Mouse (Mus musculus) ovary, postnatal 14 days (tissue): ENCODE data around the gene Fus.
"Not testable (repeated sequence)": the region's sequence is repeated elsewhere in the genome, so short reads cannot be mapped to it uniquely, and the experiment has no call there.

Experiments
- DNase-seq: peaks from one replicate; pipeline ENCODE4 v3.0.0; 2022; ENCODE audit warnings: low spot score

The Fus gene

GRCm38 (mm10) chr7:127967004-127967921 is at the start of gene Fus:
Fus (plus strand) TSS chr7:127967457.
- DNase-seq, result peak; percentile 98

DNA sequence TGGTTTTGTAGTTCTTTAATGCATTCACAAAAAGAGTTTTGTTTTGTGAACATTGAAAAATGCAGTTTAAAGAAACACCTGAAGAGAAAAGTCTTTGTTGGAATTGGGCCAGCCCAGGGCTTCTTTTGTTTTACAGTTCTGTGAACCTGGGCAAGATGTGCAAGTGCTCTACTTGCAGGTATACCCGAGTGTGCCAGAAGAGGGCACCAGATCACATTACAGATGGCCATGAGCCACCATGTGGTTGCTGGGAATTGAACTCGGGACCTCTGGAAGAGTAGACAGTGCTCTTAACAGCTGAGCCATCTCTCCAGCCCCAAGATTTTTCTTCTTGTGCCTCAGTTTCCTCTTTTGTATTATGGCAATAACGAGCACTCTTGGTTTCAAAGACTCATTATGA is 49.1 kb upstream of the Fus start:
- no peak for DNase-seq

DNA sequence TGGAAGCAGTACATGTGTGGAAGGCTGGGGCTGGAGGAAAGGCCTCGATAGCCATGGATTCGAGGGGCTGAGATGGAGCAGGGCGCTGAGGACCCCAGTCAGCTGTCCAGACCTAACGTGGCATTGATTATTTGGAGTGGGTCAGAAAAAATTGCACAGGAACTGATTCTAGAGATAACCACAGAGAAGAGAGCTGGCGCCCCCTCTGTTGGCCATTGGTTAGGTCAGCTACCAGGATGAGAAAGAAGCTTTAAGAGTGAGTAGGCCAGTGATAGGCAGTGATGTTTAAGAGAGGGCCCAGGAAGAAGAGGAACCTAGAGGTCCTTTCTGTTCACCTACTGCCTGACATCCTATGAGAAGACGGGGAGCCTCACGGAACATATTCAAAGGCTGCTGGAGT is 48.0 kb upstream of the Fus start:
- DNase-seq, result no peak

- no peak for DNase-seq
Measured at GRCm38 (mm10) chr7:127921516-127921915, 45.7 kb upstream of the Fus start.

GRCm38 (mm10) chr7:127922451-127923275 is 44.6 kb upstream of the Fus start:
- no peak for DNase-seq

- DNase-seq, result no peak
Measured at GRCm38 (mm10) chr7:127923714-127924113, 43.5 kb upstream of the Fus start.

DNA sequence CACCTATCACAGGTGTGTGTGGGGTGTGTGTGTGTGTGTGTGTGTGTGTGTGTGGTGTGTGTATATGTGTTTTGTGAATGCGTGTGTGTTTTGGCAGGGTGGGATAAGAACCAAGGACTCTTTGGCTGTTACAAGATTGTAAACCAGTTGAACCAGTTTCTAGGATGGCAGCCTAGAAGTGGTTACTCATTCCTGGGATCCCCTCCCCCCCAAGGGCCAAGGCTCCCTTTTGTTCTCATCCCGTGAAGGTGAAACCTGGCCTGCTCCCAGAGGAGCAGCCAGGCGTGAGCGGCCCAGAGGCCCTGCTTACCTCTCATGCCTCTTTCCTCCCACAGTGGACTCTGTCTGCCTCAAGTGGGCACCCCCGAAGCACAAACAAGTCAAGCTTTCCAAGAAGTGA is 42.0 kb upstream of the Fus start:
- DNase-seq, result no peak

GRCm38 (mm10) chr7:127926066-127926465 is 41.2 kb upstream of the Fus start:
- DNase-seq, result no peak

GRCm38 (mm10) chr7:127926846-127927245 is 40.4 kb upstream of the Fus start:
- DNase-seq, result no peak

- no peak for DNase-seq
Measured at GRCm38 (mm10) chr7:127927726-127928125, 39.5 kb upstream of the Fus start.

DNA sequence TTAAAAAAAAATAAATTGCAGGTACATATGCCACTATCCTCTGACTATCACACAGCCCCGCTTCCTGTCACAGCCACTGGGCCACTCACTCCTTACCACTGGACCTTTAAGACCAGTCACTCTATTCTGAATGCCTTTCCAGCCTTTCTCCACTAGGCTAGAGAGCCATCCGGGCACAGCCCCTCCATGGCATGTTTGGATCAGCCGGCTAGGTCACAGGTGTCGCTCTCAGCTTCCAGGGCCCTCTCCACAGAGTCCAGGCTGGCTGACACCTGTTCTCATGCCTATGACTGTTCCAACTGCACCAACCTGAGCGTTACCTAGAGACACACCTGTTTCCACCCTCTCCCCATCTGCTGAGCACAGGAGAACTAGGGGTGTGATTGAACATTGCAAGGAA is 38.7 kb upstream of the Fus start:
- no peak for DNase-seq

DNA sequence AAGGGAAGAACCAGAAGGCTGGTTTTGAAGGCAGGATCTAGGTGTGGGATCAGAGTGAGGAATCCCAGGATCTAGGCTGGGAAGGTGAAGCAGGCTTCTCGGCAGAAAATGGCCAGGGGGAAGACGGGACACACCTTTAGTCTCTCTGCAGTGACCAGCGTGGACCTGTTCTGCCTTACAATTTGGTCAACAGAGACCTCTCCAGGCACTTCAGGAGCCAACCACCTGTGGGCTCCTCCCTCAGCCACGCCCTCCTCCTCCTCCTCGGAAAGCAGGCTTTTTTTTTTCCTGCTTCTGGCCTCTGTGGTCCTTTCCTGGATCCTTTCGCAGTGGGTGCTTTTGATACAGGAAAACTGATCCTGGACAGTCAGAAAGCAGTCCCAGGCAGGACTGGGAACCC is 37.3 kb upstream of the Fus start, which contains the start of gene Prss8:
Prss8 (minus strand) TSS at position 182 of the 400 bp plus-strand sequence.
- no peak for DNase-seq

GRCm38 (mm10) chr7:127930636-127931035 is 36.6 kb upstream of the Fus start:
- no peak for DNase-seq

- no peak for DNase-seq
Measured at GRCm38 (mm10) chr7:127931351-127932135, 35.7 kb upstream of the Fus start.

DNA sequence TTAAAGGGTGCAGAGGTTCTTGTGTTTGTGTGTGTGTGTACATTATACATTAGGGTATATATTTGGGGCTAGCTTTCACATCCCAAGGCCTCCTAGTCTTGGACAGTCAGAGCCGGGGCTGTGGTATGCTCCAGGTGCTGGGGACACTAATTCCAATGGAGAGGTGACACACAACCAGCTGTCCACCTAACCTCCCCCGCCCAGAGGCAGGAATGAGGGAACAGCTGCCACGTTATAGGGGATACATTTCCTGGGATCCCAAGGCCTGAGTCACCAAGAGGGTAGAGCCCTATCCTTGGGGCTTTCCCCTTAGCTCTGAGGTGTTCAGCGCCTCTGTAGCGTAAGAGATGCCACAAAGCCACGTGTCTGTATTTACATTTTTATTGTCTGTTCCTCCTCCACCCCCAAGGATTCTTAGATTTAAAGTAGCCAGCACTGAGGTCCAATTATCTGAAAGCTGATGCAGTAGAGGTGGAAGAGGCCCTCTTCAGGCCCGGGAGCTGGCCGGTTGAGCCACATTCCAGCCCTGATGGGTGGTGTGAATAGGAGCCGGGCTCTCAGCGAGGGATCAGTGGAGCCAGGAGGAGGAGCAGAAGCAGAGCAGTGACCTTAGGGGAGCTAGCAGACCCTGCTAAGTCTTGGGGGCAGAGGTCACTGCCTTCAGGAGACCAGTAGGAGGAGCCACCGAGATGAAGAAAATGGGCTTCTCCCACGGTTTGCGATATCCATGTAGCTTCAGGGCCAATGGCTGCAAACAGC is 34.8 kb upstream of the Fus start:
- DNase-seq, result no peak

DNA sequence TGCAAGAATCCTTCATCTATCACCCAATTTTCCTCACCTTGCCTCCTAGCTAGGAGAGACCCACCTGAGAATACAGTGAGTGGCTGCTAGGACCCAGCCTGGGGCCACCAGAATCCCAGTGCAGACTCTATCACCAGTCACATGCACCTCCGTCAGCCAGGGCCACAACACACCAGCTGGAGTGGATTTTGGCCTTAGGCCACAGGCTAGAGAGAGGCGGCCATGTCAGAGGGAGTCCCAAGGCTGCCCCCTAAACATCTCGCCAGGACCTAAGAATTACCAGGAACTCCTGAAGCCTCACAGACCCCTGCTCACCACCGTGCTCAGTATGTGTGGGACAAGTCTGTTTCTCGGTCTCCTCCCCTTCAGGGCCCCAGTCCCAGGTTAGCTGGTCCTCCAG is 33.2 kb upstream of the Fus start:
- DNase-seq, result no peak

DNA sequence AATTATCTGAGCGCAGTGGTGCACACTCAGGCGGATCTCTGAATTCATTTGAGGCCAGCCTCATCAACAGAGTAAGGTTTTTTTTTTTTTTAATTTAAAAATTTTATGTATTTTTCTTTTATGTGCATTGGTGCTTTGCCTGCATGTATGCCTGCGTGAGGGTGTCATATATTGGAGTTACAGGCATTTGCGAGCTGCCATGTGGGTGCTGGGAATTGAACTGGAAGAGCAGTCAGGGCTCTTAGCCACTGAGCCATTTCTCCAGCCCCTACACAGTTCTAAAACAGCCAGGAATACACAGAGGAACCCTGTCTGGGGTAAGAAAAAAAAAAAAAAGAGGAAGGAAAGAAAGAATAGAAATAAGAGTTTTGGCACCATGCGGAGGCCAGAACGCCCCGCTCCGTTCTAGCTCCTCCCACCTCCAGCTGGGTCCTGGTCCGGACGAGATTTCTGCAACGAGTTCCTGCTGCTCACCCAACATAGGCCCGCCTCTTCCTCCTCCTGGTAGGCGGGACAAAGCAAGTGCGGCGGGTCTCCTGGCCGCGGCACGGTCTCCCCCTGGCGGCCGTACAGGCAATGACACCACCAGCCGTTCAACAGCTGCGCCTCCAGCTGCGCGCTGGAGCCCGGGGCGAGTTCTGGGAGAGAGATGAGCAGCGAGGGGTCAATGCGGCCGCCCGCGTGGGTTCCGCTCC is 32.1 kb upstream of the Fus start:
- peak; percentile 94 for DNase-seq

GRCm38 (mm10) chr7:127935748-127936159 is 31.5 kb upstream of the Fus start:
- no peak for DNase-seq

DNA sequence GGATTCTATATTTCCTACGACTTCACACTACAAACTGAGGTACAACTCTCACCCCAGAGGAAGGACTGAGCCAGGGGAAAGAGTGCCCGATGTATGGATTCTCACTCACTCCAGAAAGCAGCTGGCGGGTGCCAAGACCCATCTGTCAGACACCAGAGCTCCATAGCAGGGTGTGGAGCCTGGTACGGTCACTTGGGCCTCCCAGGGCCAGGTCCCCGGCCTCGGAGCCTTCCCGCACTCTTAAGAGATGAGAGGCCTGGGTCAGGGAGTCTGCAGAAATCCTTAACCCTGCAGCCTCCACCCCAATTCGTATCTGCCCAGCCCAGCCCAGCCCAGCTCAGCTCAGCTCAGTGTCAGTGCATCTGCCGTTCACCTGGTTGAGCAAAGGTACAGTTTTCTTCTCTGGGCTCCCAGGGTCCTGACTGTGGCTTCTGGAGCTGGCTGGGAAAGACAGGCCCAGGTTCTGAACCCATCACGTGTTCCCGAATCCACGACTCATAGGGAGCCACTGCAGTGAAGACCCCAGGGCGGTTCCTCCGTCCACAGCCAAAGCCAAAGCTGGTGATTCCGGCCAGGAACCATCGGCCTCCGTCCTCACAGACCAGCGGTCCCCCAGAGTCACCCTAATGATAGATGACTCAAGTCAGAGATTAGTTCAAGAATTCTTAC is 30.9 kb upstream of the Fus start:
- no peak for DNase-seq

DNA sequence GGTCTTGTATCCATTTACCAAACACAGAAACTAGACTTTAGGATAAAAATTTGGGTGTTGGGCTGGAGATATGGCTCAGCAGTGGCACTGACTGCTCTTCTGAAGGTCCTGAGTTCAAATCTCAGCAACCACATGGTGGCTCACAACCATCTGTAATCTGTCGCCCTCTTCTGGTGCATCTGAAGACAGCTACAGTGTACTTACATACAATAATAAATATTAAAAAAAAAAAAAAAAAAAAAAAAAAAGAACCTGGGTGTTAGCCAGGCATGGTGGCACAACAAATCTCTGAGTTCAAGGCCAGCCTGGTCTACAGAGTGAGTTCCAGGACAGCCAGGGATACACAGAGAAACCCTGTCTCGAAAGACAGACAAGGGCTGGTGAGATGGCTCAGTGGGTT is 25.2 kb upstream of the Fus start:
- DNase-seq, result not testable (repeated sequence)
